Mouse (Mus musculus) C2C12 (cell line): ENCODE measurements at regions not wholly inside any gene's neighbourhood (a gene's known extent, or its start where the extent isn't known, plus 50 kb on each side); places are given as distances from the start of the nearest gene placed in this dataset.

Source experiments
- H3K27me3 ChIP-seq: one replicate; pipeline ENCODE4 v1.6.1; 2011; ENCODE audit not compliant: control insufficient read depth, insufficient read depth, insufficient read length
- H3K36me3 ChIP-seq: one replicate; pipeline ENCODE4 v1.6.1; 2011; ENCODE audit not compliant: control insufficient read depth, insufficient read depth
- H3K4me3 ChIP-seq: one replicate; pipeline ENCODE4 v1.5.1; 2011; ENCODE audit warnings: mild to moderate bottlenecking, control low read depth; ENCODE audit not compliant: poor library complexity, insufficient read depth, severe bottlenecking
- H3K79me2 ChIP-seq: one replicate; pipeline ENCODE4 v1.6.1; 2011; ENCODE audit not compliant: control insufficient read depth, insufficient read depth
- H3K79me3 ChIP-seq: one replicate; pipeline ENCODE4 v1.6.1; 2011; ENCODE audit warnings: low read depth, control low read depth
- H3ac ChIP-seq: one replicate; pipeline ENCODE3; 2011; ENCODE audit warnings: low read depth; ENCODE audit not compliant: control insufficient read depth, insufficient read length
- CEBPB ChIP-seq: IDR thresholded peaks from one replicate; pipeline ENCODE4 v1.6.1; 2011; ENCODE audit warnings: low read depth, mild to moderate bottlenecking, control low read depth, moderate library complexity
- CTCF ChIP-seq: IDR thresholded peaks from one replicate; pipeline ENCODE4 v1.5.1; 2011; ENCODE audit not compliant: control insufficient read depth, insufficient read depth, insufficient read length
- FOSL1 ChIP-seq: IDR thresholded peaks from one replicate; pipeline ENCODE4 v1.8.0; 2011; ENCODE audit warnings: mild to moderate bottlenecking, low read length; ENCODE audit not compliant: poor library complexity, insufficient read depth, severe bottlenecking
- MAX ChIP-seq: IDR thresholded peaks from one replicate; pipeline ENCODE4 v1.6.1; 2011; ENCODE audit warnings: mild to moderate bottlenecking, control low read depth
- MYOD1 ChIP-seq: IDR thresholded peaks from one replicate; pipeline ENCODE4 v1.6.1; 2011; ENCODE audit warnings: low read depth; ENCODE audit not compliant: control insufficient read depth, insufficient read length
- MYOG ChIP-seq: IDR thresholded peaks from one replicate; pipeline ENCODE4 v1.6.1; 2011; ENCODE audit not compliant: control insufficient read depth, insufficient read length; ENCODE audit errors: extremely low read depth
- USF1 ChIP-seq: IDR thresholded peaks from one replicate; pipeline ENCODE4 v1.6.1; 2011; ENCODE audit warnings: low read depth, mild to moderate bottlenecking, control low read depth, moderate library complexity

DNA sequence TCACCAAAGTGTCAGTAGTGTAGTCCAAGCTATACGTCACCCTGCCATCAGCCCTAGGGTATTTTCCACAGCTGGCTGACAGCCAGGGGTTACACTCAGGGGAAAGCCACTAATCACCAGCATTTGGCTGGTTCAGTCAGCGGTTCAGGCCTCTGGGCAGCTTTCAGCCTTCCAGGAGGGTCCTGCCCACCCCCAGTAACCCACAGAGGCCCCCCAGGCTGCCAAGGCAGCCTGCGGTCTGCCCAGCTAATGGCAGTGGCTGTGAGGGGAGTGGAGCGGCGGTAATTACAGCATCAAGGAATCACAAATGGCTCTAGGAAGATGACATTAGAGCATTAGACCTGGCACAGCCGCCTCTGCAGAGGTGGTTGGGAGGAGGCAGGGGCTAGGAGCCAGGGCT is 379.7 kb downstream of the H2al1j start:
- H3K4me3 ChIP-seq, result no peak overlapping the region
- H3ac ChIP-seq, result no peak overlapping the region
- no peak for TF ChIP-seq MYOG
- no peaks in the 10 kb centered on the region for H3K79me3 ChIP-seq
- H3K79me2 ChIP-seq, result no peaks in the 10 kb centered on the region
- H3K36me3 ChIP-seq, result no peaks in the 10 kb centered on the region
- H3K27me3 ChIP-seq, result no peaks in the 10 kb centered on the region

DNA sequence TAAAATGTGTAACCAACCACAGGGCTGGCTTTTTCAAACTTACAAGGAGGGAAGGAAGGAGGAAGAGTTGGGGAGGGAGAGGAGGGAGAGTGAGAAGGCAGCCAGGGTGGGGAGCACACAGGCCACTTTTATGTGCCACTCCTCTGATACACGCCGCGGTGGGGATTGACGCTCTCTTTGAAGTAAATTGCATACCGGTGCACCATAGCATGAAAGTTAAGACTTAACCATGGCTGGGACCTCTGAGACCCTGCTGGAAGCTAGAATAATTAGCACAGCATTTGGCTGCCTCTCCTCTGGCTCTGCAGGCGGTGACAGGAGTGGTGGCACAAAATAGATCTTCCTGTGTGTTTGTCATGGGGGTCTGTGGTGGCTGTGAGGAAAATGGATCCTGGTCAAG is 380.7 kb downstream of the H2al1j start:
- Histone ChIP-seq H3ac (no peak overlapping the region), H3K27me3 (no peaks in the 10 kb centered on the region), H3K79me3 (no peaks in the 10 kb centered on the region), H3K4me3 (no peak overlapping the region), H3K79me2 (no peaks in the 10 kb centered on the region), H3K36me3 (no peaks in the 10 kb centered on the region)
- TF ChIP-seq MAX, result no peak
- TF ChIP-seq MYOD1, result no peak
- no peak for TF ChIP-seq CEBPB
- TF ChIP-seq FOSL1, result no peak
- TF ChIP-seq CTCF, result no peak
- TF ChIP-seq MYOG, result no peak
- no peak for TF ChIP-seq USF1

DNA sequence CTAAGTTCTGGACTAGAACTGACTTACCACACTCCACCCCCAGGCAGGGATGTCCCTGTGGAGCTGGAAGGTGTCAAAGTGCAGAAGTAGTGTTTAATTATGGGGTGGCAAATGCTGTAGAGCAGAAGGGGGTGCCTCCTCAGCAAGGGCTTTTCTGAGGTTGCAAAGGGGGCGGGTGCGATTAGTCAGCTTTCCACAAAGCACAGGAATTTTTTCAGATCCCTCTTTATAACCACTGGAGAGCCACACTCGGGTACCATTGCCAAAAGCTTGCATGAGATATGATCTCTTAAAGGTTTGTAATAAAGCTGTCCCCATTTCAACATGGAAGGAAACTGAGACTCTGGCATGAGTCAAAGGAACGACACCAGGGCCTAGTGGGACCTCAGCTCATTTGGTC is 381.7 kb downstream of the H2al1j start:
- H3ac ChIP-seq, result no peak overlapping the region
- H3K79me3 ChIP-seq, result no peaks in the 10 kb centered on the region
- H3K4me3 ChIP-seq, result no peak overlapping the region
- no peaks in the 10 kb centered on the region for H3K27me3 ChIP-seq
- no peaks in the 10 kb centered on the region for H3K79me2 ChIP-seq
- no peaks in the 10 kb centered on the region for H3K36me3 ChIP-seq
- no peak for TF ChIP-seq MAX
- TF ChIP-seq MYOG, result no peak
- no peak for TF ChIP-seq CTCF
- TF ChIP-seq CEBPB, result no peak
- no peak for TF ChIP-seq FOSL1
- no peak for TF ChIP-seq MYOD1
- TF ChIP-seq USF1, result no peak

- Histone ChIP-seq H3K4me3 (no peak overlapping the region), H3K36me3 (no peaks in the 10 kb centered on the region), H3K27me3 (no peaks in the 10 kb centered on the region), H3K79me3 (no peaks in the 10 kb centered on the region), H3K79me2 (no peaks in the 10 kb centered on the region), H3ac (no peak overlapping the region)
- no peak for TF ChIP-seq MAX
- TF ChIP-seq MYOD1, result no peak
- TF ChIP-seq MYOG, result no peak
- TF ChIP-seq CEBPB, result no peak
- TF ChIP-seq CTCF, result no peak
- no peak for TF ChIP-seq FOSL1
These were observed 385.8 kb downstream of the H2al1j start for GRCm38 (mm10) chrX:11713423-11713822.

DNA sequence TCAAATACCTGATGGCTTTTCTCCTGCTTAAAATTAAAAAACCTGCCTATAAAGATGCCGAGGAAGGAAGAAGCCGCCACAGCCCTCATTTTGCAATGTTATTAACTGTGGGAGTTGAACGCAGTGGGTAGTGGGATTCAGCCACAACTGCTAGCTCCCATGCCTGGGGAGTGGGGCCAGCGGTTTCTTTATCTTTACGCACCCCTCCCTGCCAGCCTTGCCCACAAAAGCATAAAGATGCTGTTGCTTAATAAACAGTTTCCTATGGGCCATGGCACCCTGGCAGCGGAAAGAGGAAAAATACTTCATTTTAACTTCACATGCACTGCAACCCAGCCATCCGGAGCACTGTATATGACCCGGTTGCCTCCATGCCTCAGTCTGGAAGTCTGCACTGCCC is 389.2 kb downstream of the H2al1j start:
- H3ac ChIP-seq, result no peak overlapping the region
- no peaks in the 10 kb centered on the region for H3K79me3 ChIP-seq
- no peaks in the 10 kb centered on the region for H3K79me2 ChIP-seq
- no peaks in the 10 kb centered on the region for H3K36me3 ChIP-seq
- no peaks in the 10 kb centered on the region for H3K27me3 ChIP-seq
- H3K4me3 ChIP-seq, result no peak overlapping the region
- TF ChIP-seq MYOD1 (no peak), CEBPB (no peak), FOSL1 (no peak), MYOG (no peak), CTCF (no peak)

DNA sequence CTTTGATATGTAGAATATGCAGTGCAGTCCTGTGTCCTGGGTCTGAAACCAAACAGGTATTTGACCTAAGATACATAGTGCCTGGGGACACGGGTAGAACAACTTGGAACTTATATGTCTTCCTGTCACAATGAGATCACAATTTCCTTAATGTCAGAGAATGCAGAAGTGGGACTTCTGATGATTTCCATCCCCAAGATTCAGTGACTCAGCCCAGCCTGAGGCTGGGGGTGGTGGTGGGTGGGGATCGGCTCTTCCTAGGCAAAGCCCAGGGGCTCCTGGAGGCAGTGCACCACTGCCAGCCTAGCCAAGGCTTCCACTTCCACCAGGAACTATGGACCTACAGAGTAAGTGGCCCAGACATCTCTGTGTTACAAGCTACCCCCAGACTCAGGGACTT is 391.2 kb downstream of the H2al1j start:
- Histone ChIP-seq H3K79me2 (no peaks in the 10 kb centered on the region), H3K4me3 (no peak overlapping the region), H3K36me3 (no peaks in the 10 kb centered on the region), H3K27me3 (no peaks in the 10 kb centered on the region), H3K79me3 (no peaks in the 10 kb centered on the region), H3ac (no peak overlapping the region)
- TF ChIP-seq MYOD1, result no peak
- no peak for TF ChIP-seq USF1
- no peak for TF ChIP-seq MAX
- no peak for TF ChIP-seq CTCF
- TF ChIP-seq FOSL1, result no peak
- no peak for TF ChIP-seq CEBPB
- TF ChIP-seq MYOG, result no peak
